Mouse (Mus musculus): ENCODE measurements around the gene Slc6a17. TPM values are rescaled to one million over a fixed set of nuclear protein-coding genes. Genes with fewer than 3 reads are reported as not detected.
A peak's percentile ranks its signal among the peaks of the same experiment; 100 is the strongest.

Gene Slc6a17
- 100 to 1,000 TPM; 152 to 153 TPM for total RNA-seq (2021)

DNA sequence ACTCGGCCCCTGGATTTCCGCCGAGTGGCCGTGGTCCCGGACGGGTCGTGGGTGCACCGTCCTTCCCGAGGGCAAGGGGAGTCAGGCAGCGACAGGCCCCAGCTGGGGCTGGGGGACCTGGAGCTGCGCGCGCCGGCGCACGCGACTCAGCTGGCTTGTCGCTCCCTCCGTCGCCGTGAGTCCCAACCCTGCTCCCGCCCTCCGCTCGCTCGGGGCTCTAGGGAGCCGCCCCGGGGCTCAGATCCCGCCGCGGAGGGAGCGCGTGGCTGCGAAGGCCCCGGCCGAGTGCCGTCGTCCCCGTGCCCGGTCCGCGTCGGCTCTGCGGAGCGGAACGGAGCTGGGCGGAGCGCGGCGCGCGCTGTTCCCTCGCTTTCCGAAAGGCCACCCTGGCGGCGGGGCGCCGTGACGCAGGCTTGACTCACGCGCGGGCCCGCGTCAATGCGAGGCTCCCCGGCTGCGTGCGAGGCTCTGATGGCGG, at the start of gene Slc6a17:
Gene Slc6a17 (minus strand): TSS at position 388 of the 478 bp plus-strand sequence.
- intact Hi-C loops (cut with DNase I) = no loop called here

DNA sequence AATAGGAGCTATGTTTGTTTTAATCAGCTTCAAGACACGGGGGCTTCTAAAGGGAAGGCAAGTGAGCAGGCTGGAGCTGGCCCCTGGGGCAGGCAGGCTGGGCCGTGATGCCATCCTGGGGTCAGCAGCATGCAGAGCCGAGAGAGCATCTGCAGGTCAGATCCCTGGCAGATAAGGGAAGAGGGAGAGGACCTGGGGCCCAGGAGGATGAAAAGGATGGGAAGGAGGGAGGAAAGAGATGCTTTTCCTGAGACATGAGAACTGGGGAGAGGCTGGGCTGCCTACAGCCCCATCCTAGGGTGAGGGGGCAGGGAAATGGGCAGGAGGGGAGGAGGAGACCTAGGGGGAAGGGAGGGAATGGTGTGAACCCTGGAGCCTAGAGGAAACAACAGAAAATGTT, 47.5 kb upstream of the Slc6a17 start:
- DNase-seq = no peak
- intact Hi-C loops (cut with DNase I) = no loop called here

More for the DNA sequence above, at the start of gene Slc6a17:
- peak; percentile 52 for DNase-seq

DNA sequence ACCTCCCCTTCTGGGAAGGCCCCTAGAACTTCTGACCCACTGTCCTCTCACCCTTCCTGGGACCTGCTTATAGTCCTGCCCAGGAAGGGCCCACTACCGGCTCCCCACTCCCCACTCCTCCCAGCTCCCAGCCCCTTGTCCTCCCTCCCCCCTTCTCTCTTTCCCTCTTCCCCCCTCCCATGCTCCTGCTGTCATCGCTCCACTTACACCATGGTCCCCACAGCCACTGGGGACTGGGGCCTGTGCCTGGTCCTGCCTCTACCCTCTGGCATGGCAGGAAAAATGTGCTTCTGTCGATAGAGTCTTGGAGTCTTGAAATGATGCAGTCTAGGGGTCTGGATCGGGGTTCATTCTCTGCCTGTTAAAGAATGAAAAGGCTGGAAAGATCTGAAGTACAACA, 46.1 kb upstream of the Slc6a17 start:
- DNase-seq = no peak
- intact Hi-C loops (cut with DNase I) = no loop called here

DNA sequence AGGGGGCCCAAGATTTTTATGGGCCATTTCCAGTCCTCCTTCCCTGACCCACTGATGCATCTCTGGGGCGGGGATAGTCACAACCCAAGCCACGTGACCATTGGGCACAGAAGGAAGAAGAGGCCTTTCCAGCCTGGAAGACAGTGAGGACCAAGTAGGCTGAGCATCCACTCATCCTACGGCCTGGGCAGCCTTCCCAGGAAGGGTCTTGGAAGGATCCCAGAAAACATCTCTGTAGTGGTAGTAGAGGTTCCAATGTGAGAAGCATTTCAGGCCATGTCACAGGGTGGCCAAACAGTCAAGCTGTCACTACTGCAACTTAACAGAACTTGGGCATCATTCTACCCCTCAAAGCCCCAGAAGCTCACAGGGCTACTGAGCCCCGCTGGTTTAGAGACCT, 44.8 kb upstream of the Slc6a17 start:
- intact Hi-C loops (cut with DNase I) = no loop called here
- peak; percentile 58 for DNase-seq

DNA sequence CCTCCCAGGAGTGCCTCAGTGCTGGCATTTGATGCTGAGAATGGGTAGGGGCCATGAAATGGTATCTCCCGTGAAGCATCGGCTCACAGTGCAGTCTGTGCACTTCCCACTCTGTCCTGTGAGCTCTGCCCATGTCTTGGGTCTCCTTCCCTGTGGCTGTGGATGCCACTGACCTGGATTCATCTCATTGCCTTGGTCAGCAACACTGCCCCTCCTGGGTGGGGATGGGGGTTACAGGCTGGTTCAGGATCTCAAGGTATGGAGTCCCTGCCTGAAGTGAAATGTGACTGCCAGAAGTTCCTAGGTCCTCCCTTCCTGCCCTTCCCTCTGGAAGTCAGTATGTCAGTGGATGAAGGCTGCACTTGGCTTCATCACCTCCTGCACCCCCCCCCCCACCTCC, 44.3 kb upstream of the Slc6a17 start:
- no peak for DNase-seq
- intact Hi-C loops (cut with DNase I) = no loop called here

DNA sequence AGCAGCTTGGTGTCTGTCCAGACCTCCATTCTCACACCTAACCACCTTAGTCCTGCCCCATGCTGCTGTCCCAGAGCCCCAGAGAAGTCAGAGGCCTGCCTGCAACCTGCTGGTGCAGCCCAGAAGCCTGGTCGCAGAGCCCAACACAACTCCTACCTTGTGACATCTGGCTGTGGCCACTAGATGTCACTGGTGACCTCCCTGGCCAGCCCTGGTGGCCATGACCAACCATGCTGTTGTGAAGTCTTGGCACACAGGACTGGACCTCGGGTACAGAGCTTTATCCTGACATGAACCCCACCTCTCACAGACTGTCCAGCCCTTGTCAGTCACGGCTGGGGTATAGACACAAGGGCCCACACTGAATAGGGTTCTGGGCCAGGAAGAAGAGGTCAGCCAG, 41.4 kb upstream of the Slc6a17 start:
- DNase-seq = peak; percentile 75
- intact Hi-C loops (cut with DNase I) = no loop called here

DNA sequence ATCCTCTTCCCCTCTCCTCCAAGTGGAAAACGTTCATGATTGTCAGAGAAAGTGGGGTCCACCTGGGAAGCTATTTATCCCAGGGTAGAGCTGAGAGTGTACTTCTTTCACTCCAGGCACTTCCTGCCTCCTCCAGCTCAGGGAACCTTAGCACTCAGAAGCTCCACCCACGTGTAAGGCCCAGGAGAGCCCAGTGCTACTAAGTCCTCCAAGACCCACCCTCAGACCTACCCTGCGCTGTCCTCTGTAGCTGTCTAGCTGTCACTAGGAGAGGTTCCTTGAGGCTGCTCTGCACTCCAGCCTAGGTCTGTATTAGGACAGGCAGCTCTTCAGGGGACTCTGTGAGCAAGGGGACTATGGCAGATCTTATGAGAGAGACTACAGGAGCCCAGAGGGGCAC, 40.9 kb upstream of the Slc6a17 start:
- intact Hi-C loops (cut with DNase I) = no loop called here
- no peak for DNase-seq

DNA sequence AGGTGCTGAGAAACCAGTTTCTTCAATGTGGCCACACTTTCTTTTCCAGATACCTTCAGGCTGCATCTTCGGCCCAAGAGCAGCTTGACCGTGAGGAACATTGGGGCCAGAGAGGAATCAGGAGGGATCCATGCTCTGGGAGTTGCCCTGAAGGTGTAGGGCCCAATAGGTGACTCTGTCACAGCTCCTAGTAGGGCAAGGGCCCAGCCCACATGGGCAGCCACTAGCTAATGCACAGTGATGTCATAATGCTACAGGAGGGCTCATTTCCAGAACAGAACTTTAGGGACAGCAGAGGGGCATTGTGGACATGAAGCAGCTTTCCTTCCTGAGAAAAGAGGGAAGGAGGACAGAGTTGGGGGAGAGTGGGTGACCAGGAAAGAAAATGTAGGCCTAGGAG, 37.0 kb upstream of the Slc6a17 start, which contains the start of gene Ubl4b:
Gene Ubl4b (minus strand): TSS at position 232 of the 400 bp plus-strand sequence.
- no peak for DNase-seq
- intact Hi-C loops (cut with DNase I) = no loop called here

DNA sequence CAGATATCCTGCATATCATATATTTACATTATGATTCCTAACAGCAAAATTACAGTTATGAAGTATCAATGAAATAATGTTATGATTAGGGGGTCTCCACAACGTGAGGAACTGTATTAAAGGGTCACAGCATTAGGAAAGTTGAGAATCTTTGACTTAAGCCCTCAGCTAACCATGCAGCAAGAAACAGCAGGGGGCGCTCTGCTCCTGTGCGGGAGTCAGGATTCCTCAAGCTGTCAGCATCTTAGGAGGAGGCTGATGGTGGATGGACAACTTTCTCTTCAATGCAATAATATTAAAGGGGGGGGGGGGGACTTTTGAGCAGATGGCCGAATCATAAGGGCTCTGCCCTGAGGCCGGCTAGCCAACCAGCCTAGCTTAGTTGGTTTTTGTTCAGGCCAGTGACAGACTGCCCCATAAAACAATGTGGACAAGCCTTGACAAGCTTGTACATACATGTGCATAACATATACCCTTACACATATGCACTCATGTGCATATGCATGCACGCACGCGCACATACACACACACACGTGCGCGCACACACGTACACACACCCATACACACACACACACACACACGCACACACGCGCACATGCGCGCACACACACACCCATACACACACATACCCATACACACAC, 32.7 kb upstream of the Slc6a17 start:
- intact Hi-C loops (cut with DNase I) = no loop called here
- peak; percentile 85 for DNase-seq

DNA sequence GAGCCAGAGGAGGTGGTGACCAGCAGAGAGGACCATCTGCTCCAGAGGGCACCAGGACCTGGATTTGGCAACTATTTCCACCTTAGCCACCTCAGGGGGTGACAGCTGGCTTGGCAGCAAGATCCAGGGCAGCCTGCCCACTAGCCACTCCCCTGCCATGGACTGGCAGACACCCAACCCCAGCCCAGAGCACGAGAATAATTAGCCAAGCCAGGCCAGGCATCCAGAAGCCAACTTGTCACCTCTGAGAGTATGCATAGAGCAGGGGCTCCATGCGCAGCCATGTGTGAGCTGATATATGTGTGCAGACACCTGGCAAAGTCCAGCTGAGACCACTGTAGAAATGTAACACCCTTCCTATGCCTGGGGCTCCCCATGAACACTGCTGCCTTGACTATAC, 29.1 kb upstream of the Slc6a17 start:
- intact Hi-C loops (cut with DNase I) = no loop called here
- peak; percentile 90 for DNase-seq

DNA sequence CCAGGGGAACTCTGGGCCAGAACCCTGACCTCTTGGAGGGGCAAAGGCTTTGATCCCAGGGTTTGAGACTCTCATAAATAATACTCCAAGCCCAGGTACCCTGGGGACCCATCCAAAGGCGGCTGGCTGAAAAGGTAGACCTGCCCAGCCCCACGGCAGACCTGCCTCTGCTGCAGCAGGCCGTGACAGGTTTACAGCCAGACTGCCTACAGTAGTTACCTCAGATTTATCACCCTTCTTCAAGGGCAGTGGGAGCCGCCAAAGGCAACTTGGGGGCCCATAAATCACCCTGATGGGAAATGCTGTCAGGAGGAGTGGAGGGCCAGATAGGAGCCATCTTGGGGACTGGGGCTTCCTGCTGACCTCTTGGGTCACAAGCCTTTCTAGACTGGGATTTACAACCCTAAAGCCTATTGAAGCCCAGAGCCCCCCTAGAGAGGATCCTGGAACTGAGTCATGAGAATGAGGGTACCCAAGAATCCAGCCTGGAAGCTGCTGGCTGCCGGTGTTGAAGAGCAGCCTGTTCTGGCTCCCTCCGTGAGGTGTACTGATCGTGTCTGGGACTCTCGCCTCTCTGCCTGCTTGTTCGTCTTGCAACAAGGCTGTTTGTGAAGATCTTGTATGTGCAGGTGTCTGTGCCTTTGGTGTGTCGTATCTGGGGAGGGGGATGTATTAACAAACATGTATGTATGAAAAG, 28.0 kb upstream of the Slc6a17 start:
- DNase-seq = no peak
- intact Hi-C loops (cut with DNase I) = no loop called here

DNA sequence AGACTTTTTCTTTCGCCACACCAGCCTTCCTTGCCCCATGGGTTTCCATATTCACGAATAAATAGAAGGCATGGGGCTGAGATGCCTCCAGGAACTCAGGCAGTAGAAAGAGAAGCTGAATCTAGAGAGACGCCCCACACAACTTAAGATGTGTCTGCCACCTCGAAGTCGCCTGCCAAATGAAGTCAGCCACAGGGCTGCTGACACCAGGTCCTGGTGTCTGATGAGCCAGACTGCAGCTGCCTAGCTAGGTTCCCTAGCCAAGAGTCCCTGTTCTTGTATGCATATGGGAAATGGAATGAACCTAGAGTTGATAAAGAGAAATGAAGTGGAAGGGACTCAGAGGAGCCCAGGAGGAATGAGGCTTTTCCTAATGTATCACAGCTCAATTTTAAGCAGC, 27.5 kb upstream of the Slc6a17 start:
- intact Hi-C loops (cut with DNase I) = no loop called here
- peak; percentile 62 for DNase-seq

DNA sequence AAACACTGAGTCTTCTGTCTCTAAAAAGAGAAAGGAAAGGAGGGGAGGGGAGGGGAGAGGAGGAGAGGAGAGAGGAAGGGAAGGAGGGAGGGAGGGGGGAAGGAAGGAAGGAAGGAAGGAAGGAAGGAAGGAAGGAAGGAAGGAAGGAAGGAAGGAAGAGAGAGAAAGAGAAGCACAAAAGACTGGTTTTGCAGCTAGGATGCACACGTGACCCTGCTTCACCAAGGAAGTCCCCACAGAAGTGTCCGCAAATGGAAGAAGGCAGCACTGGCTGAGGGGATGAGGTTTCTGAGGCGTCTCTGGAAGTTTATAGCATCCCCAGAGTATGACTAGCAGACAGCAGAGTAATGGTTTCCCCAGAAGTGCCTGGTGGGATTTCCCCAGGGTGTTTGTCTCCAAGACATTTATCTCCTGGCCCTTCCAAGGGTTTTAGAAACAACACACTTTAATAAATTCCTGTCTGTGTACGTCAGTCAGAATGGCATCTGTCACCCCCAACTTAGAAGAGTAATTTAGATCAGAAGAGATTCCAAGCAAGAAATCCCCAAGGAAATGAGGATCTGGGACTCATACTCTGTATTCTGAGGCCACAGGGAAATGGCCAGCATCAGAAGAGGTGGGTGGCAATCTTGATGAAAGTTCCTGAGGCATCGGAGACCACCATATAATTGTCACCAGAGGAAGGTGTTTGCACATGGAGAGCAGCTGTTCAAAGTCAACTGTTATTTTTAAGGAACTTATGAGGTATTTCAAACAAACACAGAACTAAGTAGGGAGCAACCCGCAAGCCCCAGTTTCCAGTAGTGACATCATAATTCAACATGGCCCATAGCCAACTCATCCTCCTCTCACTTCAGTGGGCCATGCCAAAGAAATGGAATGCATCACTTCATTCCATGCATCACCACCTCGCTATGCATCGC, 25.6 kb upstream of the Slc6a17 start:
- DNase-seq = no peak
- intact Hi-C loops (cut with DNase I) = no loop called here

DNA sequence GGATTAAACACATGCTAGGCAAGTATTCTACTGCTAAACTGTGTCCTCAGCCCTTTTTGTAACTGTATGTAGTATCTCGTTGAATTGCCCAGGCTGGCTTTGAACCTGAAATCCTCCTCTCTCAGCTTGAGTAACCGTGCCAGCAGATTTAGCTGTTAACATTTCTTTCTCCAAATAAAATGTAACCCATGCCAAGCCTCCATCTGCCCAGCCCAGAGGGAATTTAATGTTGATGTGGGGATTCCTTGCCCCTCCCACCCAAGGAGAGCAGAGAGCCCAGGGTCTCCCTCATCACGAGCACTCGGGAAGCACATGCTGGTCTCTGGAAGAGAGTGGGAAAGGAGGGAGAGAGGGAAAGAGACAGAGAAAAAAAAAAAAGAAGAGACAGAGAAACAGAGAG, 24.8 kb upstream of the Slc6a17 start:
- intact Hi-C loops (cut with DNase I) = no loop called here
- DNase-seq = no peak

DNA sequence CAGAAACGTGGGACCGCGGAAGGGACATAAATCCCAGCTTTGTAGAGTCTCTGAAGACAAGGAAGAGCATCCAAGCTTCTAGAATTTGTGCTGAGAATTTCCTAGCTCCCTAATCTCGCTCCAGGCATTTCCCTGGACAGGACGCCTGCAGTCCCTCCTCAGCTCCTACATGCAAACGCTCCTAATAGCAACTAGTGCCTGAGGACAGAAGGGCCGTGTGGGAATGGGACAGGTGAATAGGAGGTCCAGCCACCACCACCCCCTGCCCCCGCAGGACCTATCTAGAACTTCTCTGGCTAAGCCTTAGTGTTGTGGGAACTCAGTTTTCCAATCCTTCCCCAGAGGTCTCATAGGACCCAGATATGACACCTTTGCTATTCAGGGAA, 19.7 kb upstream of the Slc6a17 start:
- intact Hi-C loops (cut with DNase I) = no loop called here
- DNase-seq = no peak

DNA sequence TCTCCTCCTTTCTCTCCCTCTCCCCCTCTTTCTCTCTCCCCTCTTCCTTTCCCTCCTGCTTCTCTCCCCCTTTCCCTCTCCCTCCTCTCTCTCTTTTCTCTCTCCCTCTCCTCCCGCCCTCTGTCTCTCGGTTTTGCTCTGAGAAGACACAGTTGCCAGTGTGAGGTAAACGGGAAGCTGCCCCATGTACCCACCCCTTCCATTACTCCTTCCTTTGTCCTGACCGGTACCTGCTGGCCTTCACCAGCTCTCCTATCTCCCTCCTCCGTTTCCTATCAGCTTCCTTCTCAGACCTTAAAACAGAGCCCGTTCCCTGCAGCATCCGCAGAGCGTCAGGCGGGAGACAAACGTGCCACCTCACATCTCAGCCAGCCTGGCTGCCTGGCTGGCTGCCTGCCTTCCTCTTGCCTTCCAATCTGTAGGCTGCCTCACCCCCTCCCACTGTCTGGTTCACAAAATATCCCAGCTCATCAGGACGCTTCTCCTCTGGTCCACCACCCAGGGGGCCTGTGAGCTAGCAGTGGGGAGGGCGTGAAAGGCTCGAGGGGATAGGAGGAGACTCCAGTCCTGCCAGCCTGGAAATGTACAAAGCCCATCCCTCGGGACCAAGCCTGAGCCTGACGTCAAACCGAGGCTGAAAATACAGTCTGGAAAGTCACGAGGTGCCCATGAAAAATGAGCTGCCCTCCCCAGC, 19.1 kb upstream of the Slc6a17 start:
- intact Hi-C loops (cut with DNase I) = no loop called here
- peak; percentile 68 for DNase-seq

DNA sequence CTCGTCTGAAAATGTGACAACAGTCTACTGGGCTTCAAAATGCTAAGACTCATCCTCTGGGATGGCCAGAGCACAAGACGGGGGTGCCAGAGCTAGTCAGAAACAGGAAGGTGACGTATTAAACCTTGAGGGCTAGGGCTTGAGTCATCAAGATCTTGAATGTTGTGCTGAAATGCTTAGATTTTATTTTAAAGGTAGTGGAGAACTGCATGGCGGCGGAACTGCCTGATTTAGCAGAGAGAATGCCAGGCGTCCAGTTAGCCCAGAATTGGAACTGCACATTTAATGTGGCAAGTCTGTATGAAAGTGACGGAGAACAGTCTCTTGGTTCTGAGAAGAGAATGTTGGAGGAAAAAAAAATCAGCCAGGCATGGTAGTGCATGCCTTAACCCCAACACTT, 17.1 kb upstream of the Slc6a17 start:
- no peak for DNase-seq
- intact Hi-C loops (cut with DNase I) = no loop called here

DNA sequence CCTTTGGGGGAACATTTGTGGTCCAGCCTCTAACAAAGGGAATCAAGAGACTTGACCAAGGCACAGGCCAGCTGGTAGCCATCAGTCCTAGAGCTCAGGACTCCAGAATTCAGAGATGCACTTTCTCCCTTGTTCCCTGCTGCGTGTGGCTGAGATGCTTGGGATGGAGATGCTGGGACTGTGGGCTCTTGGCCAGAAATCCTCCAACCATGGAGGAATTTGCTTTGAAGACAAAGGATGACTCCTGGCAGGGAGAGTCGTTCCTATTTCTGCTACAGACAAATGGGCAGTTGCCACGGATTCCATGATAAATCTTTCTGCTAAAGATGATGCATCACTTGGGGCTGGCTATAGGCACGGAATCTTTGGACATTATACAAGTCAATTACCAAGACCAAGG, 15.7 kb upstream of the Slc6a17 start:
- intact Hi-C loops (cut with DNase I) = no loop called here
- DNase-seq = peak; percentile 36

DNA sequence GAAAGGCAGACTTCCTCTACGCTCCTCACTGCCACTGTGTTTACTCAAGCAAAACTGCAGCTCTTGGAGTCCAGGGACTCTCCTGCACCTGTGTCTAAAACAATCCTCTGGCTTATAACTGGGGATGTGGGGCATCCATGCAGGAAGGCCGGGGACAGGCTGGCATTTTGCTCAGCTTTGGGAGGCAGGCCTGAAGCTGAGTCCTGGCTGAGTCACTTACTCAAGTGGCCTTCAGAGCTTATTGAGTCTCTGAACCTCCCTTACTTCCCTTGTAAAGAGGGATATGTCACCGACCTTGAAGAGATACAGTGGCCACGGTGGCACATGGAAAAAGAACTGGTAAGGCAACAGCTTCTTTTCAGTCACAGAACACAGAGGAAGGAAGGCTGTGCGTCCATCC, 12.8 kb upstream of the Slc6a17 start:
- DNase-seq = no peak
- intact Hi-C loops (cut with DNase I) = no loop called here

DNA sequence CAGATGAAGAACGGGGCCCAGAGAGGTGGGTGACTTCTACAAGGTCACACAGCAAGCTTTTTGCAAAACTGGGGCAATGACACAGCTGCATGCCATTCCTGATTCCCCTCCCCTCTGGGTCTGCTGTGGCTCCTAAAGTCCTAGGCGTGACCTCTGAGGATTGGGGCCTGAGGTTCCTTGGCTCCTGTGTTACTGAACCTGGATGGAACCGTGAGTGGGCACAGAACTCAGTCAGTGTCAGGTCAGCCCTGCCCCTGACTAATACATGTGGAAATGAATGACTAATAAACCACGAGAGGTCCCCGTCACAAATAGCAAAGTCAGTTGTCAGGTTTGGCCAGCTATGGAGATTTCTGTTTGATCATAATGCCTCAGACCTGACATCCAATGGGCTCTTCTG, 11.4 kb upstream of the Slc6a17 start:
- intact Hi-C loops (cut with DNase I) = no loop called here
- no peak for DNase-seq
